Mouse (Mus musculus) embryonic facial prominence, embryonic 11.5 days (tissue): ENCODE results near the gene Pcca. TPM values are rescaled to one million over a fixed set of nuclear protein-coding genes. Genes with fewer than 3 reads are reported as not detected.
A peak's percentile ranks its signal among the peaks of the same experiment; 100 is the strongest.

Experiments
- ATAC-seq: fragments of 200-750 bp; cut with Nextera tagmentation; replicated peaks from 2 replicates; pipeline ENCODE4 v1.8.0; 2017; ENCODE audit warnings: low read depth; ENCODE audit not compliant: insufficient number of reproducible peaks, low FRiP score, low TSS enrichment
- DNase-seq: peaks from one replicate; pipeline ENCODE4 v3.0.0-alpha.2; 2015; ENCODE audit warnings: low spot score
- H3K27ac ChIP-seq: fragments of 300-500 bp; sonication (generic); replicated peaks from 2 replicates; pipeline ENCODE4 v1.5.1; 2014; ENCODE audit warnings: mild to moderate bottlenecking, low read depth, low read length, control low read depth
- H3K27me3 ChIP-seq: fragments of 300-500 bp; sonication (generic); 2 replicates; pipeline ENCODE4 v1.6.1; 2014; ENCODE audit warnings: mild to moderate bottlenecking, low read length, moderate library complexity, mixed read lengths; ENCODE audit not compliant: control insufficient read depth, insufficient read depth
- H3K36me3 ChIP-seq: fragments of 300-500 bp; sonication (generic); replicated peaks from 2 replicates; pipeline ENCODE4 v1.6.1; 2014; ENCODE audit warnings: low read depth, mild to moderate bottlenecking, low read length, moderate library complexity, mixed read lengths; ENCODE audit not compliant: control insufficient read depth, insufficient read depth
- H3K4me1 ChIP-seq: fragments of 300-500 bp; sonication (generic); 2 replicates; pipeline ENCODE4 v1.6.1; 2014; ENCODE audit warnings: low read length, mixed read lengths; ENCODE audit not compliant: control insufficient read depth, insufficient read depth
- H3K4me2 ChIP-seq: fragments of 300-500 bp; sonication (generic); 2 replicates; pipeline ENCODE4 v1.6.1; 2014; ENCODE audit warnings: low read depth, mild to moderate bottlenecking, control low read depth, low read length, moderate library complexity
- H3K4me3 ChIP-seq: fragments of 300-500 bp; sonication (generic); 2 replicates; pipeline ENCODE4 v1.5.1; 2014; ENCODE audit warnings: low read depth, low read length, control low read depth
- H3K9ac ChIP-seq: fragments of 300-500 bp; sonication (generic); replicated peaks from 2 replicates; pipeline ENCODE4 v1.6.1; 2014; ENCODE audit warnings: mild to moderate bottlenecking, control low read depth, low read length
- H3K9me3 ChIP-seq: fragments of 300-500 bp; sonication (generic); replicated peaks from 2 replicates; pipeline ENCODE4 v1.6.1; 2016; ENCODE audit warnings: mild to moderate bottlenecking, low read length, inconsistent platforms, mixed read lengths; ENCODE audit not compliant: control insufficient read depth
- WGBS: fragments of 180-500 bp; shearing (Covaris S2); extraction: QIAGEN DNeasy Blood & Tissue Kit; methylation state at CpG from one replicate; pipeline ENCODE4 v1.1.7; 2014; 5-methylcytosine and 5-hydroxymethylcytosine counted together
- polyA plus RNA-seq: library from polyadenylated mRNA; unstranded; fragments of >200 nt; fragmentation: Nextera tagmentation; extraction: Ambion mirVana; gene quantifications from 2 replicates; pipeline ENCODE4 v1.2.1, GENCODE M21; 2014

Pcca gene
- polyA plus RNA-seq, 1 experiment from 2014 or later: 35.3 TPM

GRCm38 (mm10) chr14:122877787-122878186 is 343.7 kb downstream of the Pcca start:
- no peak overlapping the region for H3K9ac ChIP-seq
- H3K9me3 ChIP-seq: no peaks in the 10 kb centered on the region
- no peak overlapping the region for H3K27ac ChIP-seq
- 85% methylated on average over 3 of the region's 3 CpGs for WGBS
- no peak overlapping the region for H3K4me3 ChIP-seq
- no peaks in the 10 kb centered on the region; the same call in 1 of the 2 replicates for H3K4me1 ChIP-seq
- no peaks in the 10 kb centered on the region for H3K36me3 ChIP-seq
- DNase-seq: no peak
- ATAC-seq: no peak
- H3K4me2 ChIP-seq: no peak overlapping the region
- no peaks in the 10 kb centered on the region for H3K27me3 ChIP-seq

- no peak for ATAC-seq
These were observed 346.2 kb downstream of the Pcca start for GRCm38 (mm10) chr14:122880291-122880690.

GRCm38 (mm10) chr14:122881699-122882098 is 347.6 kb downstream of the Pcca start:
- Histone ChIP-seq H3K27me3 (no peaks in the 10 kb centered on the region; the same call in 1 of the 2 replicates), H3K9me3 (no peaks in the 10 kb centered on the region), H3K27ac (no peak overlapping the region), H3K4me3 (no peak overlapping the region), H3K4me1 (no peaks in the 10 kb centered on the region; the same call in 1 of the 2 replicates), H3K4me2 (no peak overlapping the region), H3K9ac (no peak overlapping the region), H3K36me3 (no peaks in the 10 kb centered on the region)
- no peak for DNase-seq
- WGBS: 32% methylated on average over 2 of the region's 2 CpGs
- no peak for ATAC-seq

More at GRCm38 (mm10) chr14:122880291-122880690, 346.2 kb downstream of the Pcca start:
- 75% methylated on average over 7 of the region's 7 CpGs for WGBS
- Histone ChIP-seq H3K9me3 (no peaks in the 10 kb centered on the region), H3K27ac (no peak overlapping the region), H3K36me3 (no peaks in the 10 kb centered on the region), H3K4me3 (no peak overlapping the region), H3K4me1 (no peaks in the 10 kb centered on the region; the same call in 1 of the 2 replicates), H3K27me3 (no peaks in the 10 kb centered on the region; the same call in 1 of the 2 replicates), H3K9ac (no peak overlapping the region), H3K4me2 (no peak overlapping the region)
- DNase-seq: no peak

GRCm38 (mm10) chr14:122882201-122882639 is 348.1 kb downstream of the Pcca start:
- Histone ChIP-seq H3K9ac (no peak overlapping the region), H3K9me3 (no peaks in the 10 kb centered on the region), H3K4me3 (no peak overlapping the region), H3K4me1 (no peaks in the 10 kb centered on the region; the same call in 1 of the 2 replicates), H3K27ac (peak overlapping the region; percentile 14; the same call in 1 of the 2 replicates), H3K27me3 (no peaks in the 10 kb centered on the region; the same call in 1 of the 2 replicates), H3K4me2 (no peak overlapping the region), H3K36me3 (no peaks in the 10 kb centered on the region)
- DNase-seq (peak; percentile 43), ATAC-seq (peak; percentile 39; the same call in 1 of the 2 replicates)
- WGBS: 42% methylated on average over 9 of the region's 9 CpGs

GRCm38 (mm10) chr14:122882795-122883409 is 348.8 kb downstream of the Pcca start:
- no peak overlapping the region for H3K9ac ChIP-seq
- WGBS: 77% methylated on average over 7 of the region's 7 CpGs
- peak overlapping the region; percentile 14; the same call in 1 of the 2 replicates for H3K27ac ChIP-seq
- H3K4me1 ChIP-seq: no peaks in the 10 kb centered on the region; the same call in 1 of the 2 replicates
- DNase-seq (no peak), ATAC-seq (0 out of 2 replicates have a peak, but pooled peaks have one; percentile 35)
- H3K27me3 ChIP-seq: no peaks in the 10 kb centered on the region; the same call in 1 of the 2 replicates
- H3K4me2 ChIP-seq: no peak overlapping the region
- H3K9me3 ChIP-seq: no peaks in the 10 kb centered on the region
- no peak overlapping the region for H3K4me3 ChIP-seq
- H3K36me3 ChIP-seq: no peaks in the 10 kb centered on the region

GRCm38 (mm10) chr14:122883410-122883806 is 349.3 kb downstream of the Pcca start:
- WGBS: 74% methylated on average over 4 of the region's 4 CpGs
- Histone ChIP-seq H3K36me3 (no peaks in the 10 kb centered on the region), H3K27ac (no peak overlapping the region), H3K4me2 (no peak overlapping the region), H3K4me1 (no peaks in the 10 kb centered on the region; the same call in 1 of the 2 replicates), H3K27me3 (no peaks in the 10 kb centered on the region; the same call in 1 of the 2 replicates), H3K4me3 (no peak overlapping the region), H3K9me3 (no peaks in the 10 kb centered on the region), H3K9ac (no peak overlapping the region)
- ATAC-seq: no peak
- DNase-seq: no peak

- Histone ChIP-seq H3K27me3 (no peaks in the 10 kb centered on the region; the same call in 1 of the 2 replicates), H3K4me3 (no peak overlapping the region), H3K27ac (no peak overlapping the region), H3K9ac (no peak overlapping the region; the same call in 1 of the 2 replicates), H3K4me2 (no peak overlapping the region), H3K4me1 (no peaks in the 10 kb centered on the region; the same call in 1 of the 2 replicates), H3K36me3 (no peaks in the 10 kb centered on the region), H3K9me3 (no peaks in the 10 kb centered on the region)
- WGBS: 35% methylated on average over 10 of the region's 10 CpGs
- DNase-seq (no peak), ATAC-seq (peak; percentile 70; the same call in 1 of the 2 replicates)
These were observed 349.9 kb downstream of the Pcca start for GRCm38 (mm10) chr14:122883821-122884584.
